Mouse (Mus musculus) small intestine, adult 2 months (tissue): ENCODE data around the gene Pdlim4.

Experiments
- CTCF ChIP-seq: fragments of 200-500 bp; IDR thresholded peaks from 2 replicates; pipeline ENCODE4 v1.5.1; 2012; ENCODE audit warnings: low read depth, mild to moderate bottlenecking, control low read depth, inconsistent platforms, low read length, moderate library complexity, mixed read lengths; ENCODE audit not compliant: insufficient replicate concordance, insufficient read length; ENCODE audit errors: extremely low read depth
- POLR2A ChIP-seq: fragments of 200-500 bp; IDR thresholded peaks from 2 replicates; pipeline ENCODE4 v1.6.1; 2012; ENCODE audit warnings: low read depth, mild to moderate bottlenecking, control low read depth, inconsistent platforms, low read length, moderate library complexity

DNA sequence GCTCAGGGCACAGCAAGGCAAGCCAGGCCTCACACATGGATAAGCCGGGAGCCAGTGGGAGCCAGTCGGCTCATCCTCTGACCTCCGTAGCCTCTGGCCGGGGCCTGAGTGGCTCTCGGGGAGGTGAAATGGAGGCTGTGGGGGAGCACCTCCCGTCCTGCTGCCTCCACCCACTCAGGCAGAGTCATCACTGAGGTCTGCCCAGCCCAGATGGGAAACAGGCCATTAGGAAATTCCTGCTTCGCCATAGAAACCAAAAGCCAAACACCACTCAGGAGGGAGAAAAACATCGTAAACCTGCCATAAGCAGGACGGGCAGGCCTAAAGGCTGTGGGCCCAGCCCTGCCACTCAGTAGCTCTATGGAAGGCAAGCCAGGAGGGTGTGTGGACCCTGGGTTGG lies 8.5 kb downstream of the Pdlim4 start:
- TF ChIP-seq CTCF (no peak), POLR2A (no peak)
